Mouse (Mus musculus) layer of hippocampus, adult 18-20 months (tissue): ENCODE measurements around the gene Phlpp1. TPM values are rescaled to one million over a fixed set of nuclear protein-coding genes. Genes with fewer than 3 reads are reported as not detected.
A peak's percentile ranks its signal among the peaks of the same experiment; 100 is the strongest.

Source experiments
- DNase-seq, 2 experiments: peaks; one replicate each; pipeline ENCODE4 v3.0.0; 2022; ENCODE audit warnings: low spot score in 2 of 2
- long read RNA-seq: library from polyadenylated mRNA; stranded (forward); transcript quantifications from one replicate; pipeline ENCODE4 v2.0.0, GENCODE M21; 2021
- total RNA-seq, 2 experiments: library from RNA; stranded (reverse); gene quantifications; 2 replicates each; pipeline ENCODE4 v1.2.3; 2021

Phlpp1 gene
- 10 to 100 TPM; 88.3 to 97.0 TPM for total RNA-seq
- long read RNA-seq, full-length matches to known transcripts = 46 of 64 reads
- long read RNA-seq, partial matches to known transcripts = 14 of 64 reads
- long read RNA-seq, other reads (novel, unspliced or antisense) = 4 of 64 reads

GRCm38 (mm10) chr1:106171241-106172220 is at the start of gene Phlpp1:
Gene Phlpp1, plus strand, starts transcription at chr1:106171752.
- peak; percentile 100 for DNase-seq

- peak in 1 of 2 experiments; percentile 59 for DNase-seq
Observed at GRCm38 (mm10) chr1:106126601-106127000, 45.0 kb upstream of the Phlpp1 start.

- DNase-seq = no peak
Observed at GRCm38 (mm10) chr1:106131697-106132349, 39.7 kb upstream of the Phlpp1 start.

GRCm38 (mm10) chr1:106132350-106132700 is 39.2 kb upstream of the Phlpp1 start:
- DNase-seq = no peak

GRCm38 (mm10) chr1:106138691-106139090 is 32.9 kb upstream of the Phlpp1 start:
- DNase-seq = no peak

- DNase-seq = no peak
Observed at GRCm38 (mm10) chr1:106139137-106139536, 32.4 kb upstream of the Phlpp1 start.

- DNase-seq = no peak
Observed at GRCm38 (mm10) chr1:106142010-106142409, 29.5 kb upstream of the Phlpp1 start.

GRCm38 (mm10) chr1:106144534-106144933 is 27.0 kb upstream of the Phlpp1 start:
- DNase-seq = no peak

GRCm38 (mm10) chr1:106145055-106145454 is 26.5 kb upstream of the Phlpp1 start:
- DNase-seq = no peak

GRCm38 (mm10) chr1:106145565-106146190 is 25.9 kb upstream of the Phlpp1 start:
- no peak for DNase-seq

- no peak for DNase-seq
Observed at GRCm38 (mm10) chr1:106148386-106149380, 22.9 kb upstream of the Phlpp1 start.

- peak in 1 of 2 experiments; percentile 32 for DNase-seq
Observed at GRCm38 (mm10) chr1:106151846-106152245, 19.7 kb upstream of the Phlpp1 start.

- no peak for DNase-seq
Observed at GRCm38 (mm10) chr1:106152742-106153141, 18.8 kb upstream of the Phlpp1 start.

GRCm38 (mm10) chr1:106154590-106154989 is 17.0 kb upstream of the Phlpp1 start:
- no peak for DNase-seq

- peak; percentile 60 to 87 for DNase-seq
Observed at GRCm38 (mm10) chr1:106155087-106155567, 16.4 kb upstream of the Phlpp1 start.

- no peak for DNase-seq
Observed at GRCm38 (mm10) chr1:106155702-106156101, 15.8 kb upstream of the Phlpp1 start.

- DNase-seq = no peak
Observed at GRCm38 (mm10) chr1:106157961-106158515, 13.5 kb upstream of the Phlpp1 start.

GRCm38 (mm10) chr1:106159667-106160066 is 11.9 kb upstream of the Phlpp1 start:
- DNase-seq = no peak

- DNase-seq = no peak
Observed at GRCm38 (mm10) chr1:106160916-106161315, 10.6 kb upstream of the Phlpp1 start.

GRCm38 (mm10) chr1:106162581-106162980 is 9.0 kb upstream of the Phlpp1 start:
- no peak for DNase-seq
